Mouse (Mus musculus): ENCODE measurements around the gene Tdrd6.

Gene Tdrd6

DNA sequence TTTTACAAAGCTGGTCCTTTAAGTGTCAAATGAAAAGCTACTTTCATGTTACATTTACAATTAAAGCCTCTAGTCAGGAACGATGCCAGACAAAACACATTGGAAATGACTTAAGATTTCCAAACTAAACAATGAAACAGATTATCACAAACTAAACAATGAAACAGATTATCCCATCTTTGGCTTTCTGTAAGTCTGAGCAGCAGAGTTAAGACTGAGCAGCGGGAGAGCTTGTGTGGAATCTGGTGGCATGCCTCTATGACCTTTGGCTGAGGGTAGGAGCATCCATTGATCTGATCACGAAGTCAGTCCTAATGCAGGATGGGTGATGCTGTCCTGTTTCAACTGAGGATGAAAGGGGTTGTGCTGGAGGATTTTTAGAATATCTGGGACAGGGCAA, 17.9 kb downstream of the Tdrd6 start:
- DNase-seq (ENCODE audit: low read depth): no peak

DNA sequence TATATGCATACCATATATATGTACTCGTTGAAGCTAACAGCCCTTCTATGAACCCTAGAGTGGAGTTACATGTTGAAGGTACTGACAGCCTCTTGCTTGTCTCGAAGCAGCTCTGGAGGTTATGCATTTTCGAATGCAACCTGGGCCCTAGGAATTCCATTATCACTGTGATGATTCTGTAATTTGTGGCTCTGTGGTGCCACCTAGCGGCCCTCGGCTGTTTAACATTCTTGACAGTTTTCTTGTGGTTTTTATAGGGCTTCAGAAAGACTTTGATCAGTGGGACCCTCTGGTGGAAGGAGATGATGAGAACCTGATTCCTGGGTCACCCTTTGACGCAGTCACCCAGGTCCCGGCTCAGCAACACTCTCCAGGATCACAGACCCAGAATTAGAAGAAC, 18.5 kb downstream of the Tdrd6 start:
- DNase-seq (ENCODE audit: low read depth): peak; percentile 64

DNA sequence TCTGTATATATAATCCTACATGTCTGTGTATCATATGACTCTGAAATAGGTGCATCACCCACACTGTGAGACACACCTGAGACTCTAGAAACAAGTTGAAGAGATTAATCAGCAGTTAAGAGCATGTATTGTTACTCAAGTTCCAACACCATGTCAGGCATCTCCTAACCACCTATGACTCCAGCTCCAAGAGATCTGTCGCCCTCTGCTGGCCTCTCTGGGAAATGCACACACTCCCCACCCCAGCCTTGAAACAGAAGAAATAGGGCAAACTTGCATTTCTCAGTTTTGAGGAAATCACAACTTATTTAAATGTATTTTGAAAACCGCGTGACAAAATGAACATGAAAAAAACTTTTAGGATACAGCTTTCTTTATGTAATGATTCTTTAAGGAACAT, 23.4 kb downstream of the Tdrd6 start:
- DNase-seq (ENCODE audit: low read depth): peak; percentile 69

- DNase-seq (ENCODE audit: low read depth): no peak
Measured at GRCm38 (mm10) chr17:43598706-43599105, 31.4 kb downstream of the Tdrd6 start.

GRCm38 (mm10) chr17:43597742-43598141, 32.4 kb downstream of the Tdrd6 start:
- DNase-seq (ENCODE audit: low read depth): no peak

- no peak for DNase-seq (ENCODE audit: low read depth)
Measured at GRCm38 (mm10) chr17:43592296-43593291, 37.5 kb downstream of the Tdrd6 start.

- no peak for DNase-seq (ENCODE audit: low read depth)
Measured at GRCm38 (mm10) chr17:43590531-43590930, 39.6 kb downstream of the Tdrd6 start.

- DNase-seq (ENCODE audit: low read depth): no peak
Measured at GRCm38 (mm10) chr17:43589750-43590149, 40.3 kb downstream of the Tdrd6 start.

DNA sequence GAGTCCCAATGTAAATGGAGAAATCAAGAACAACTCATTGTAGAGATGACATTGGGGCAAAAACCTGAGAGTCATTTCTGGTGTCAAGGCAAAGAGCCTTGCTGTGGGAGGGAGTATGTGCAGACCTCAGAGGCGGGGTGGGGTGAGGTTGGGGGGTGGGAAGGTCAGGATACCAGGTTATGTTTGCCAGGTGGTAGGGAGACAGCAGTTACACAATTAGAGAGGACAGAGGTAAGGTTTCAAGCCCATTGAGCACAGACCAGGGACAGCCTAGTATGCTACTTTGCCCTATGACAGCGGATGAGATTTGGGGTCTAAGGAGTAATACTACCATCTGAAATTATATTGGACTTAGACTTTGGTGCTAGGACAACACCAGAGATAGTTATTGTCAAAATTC, 42.8 kb downstream of the Tdrd6 start:
- DNase-seq (ENCODE audit: low read depth): no peak

DNA sequence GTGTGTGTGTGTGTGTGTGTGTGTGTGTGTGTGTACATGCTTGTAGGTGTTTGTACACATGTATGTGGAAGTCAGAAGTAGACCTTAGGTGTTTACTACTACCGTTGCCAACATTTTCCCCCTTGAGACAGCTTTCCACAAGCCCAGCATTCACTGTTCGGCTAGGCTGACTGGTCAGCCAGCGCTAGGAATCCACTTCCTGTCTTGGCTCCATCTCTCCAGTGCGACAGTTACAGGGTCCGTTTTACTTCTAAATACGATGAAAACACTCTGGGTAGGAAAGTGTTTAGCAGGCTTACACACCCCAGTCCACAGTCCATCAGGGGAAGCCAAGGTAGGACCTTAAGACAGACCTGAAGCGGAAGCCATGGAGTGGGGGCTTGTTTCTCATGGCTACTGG, 45.3 kb downstream of the Tdrd6 start:
- DNase-seq (ENCODE audit: low read depth): no peak

- no peak for DNase-seq (ENCODE audit: low read depth)
Measured at GRCm38 (mm10) chr17:43581012-43581467, 49.1 kb downstream of the Tdrd6 start.

DNA sequence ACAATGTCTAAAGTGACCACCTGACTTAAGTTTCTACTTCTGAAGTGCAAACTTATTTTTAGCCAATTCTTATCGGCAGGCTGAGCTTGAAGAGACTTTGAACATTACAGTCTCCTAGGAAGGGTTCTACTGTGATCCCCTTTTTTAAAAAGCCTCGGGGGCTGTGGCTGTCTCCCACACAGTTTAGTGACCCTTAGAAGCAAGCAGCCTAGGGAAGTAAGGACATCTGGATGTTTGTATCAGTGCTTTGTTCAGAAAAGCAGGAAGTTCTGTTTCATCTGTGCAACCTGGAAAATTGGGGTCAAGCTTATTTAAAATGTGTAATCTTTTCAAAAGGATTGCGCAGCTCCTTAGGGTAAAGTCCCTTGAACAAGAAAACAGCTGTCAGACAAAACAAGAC, 49.6 kb downstream of the Tdrd6 start:
- no peak for DNase-seq (ENCODE audit: low read depth)

- DNase-seq (ENCODE audit: low read depth): no peak
Measured at GRCm38 (mm10) chr17:43573624-43574073, 56.5 kb downstream of the Tdrd6 start.

DNA sequence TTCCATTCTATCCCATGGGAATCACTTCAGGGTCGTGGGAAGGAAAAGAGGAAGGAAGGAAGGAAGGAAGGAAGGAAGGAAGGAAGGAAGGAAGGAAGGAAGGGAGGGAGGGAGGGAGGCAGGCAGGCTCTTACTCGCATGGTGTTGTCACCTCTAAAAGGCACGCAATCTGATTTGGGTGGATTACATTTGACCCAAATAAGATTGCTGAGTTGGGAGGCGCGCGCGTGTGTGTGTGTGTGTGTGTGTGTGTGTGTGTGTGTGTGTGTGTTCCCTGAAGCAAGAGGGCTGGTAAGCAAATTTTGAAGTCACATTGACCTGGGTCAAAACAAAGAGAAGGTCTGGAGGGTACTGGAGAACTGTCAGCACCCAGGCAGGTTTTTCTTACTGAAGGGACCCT, 60.8 kb downstream of the Tdrd6 start:
- DNase-seq (ENCODE audit: low read depth): no peak

DNA sequence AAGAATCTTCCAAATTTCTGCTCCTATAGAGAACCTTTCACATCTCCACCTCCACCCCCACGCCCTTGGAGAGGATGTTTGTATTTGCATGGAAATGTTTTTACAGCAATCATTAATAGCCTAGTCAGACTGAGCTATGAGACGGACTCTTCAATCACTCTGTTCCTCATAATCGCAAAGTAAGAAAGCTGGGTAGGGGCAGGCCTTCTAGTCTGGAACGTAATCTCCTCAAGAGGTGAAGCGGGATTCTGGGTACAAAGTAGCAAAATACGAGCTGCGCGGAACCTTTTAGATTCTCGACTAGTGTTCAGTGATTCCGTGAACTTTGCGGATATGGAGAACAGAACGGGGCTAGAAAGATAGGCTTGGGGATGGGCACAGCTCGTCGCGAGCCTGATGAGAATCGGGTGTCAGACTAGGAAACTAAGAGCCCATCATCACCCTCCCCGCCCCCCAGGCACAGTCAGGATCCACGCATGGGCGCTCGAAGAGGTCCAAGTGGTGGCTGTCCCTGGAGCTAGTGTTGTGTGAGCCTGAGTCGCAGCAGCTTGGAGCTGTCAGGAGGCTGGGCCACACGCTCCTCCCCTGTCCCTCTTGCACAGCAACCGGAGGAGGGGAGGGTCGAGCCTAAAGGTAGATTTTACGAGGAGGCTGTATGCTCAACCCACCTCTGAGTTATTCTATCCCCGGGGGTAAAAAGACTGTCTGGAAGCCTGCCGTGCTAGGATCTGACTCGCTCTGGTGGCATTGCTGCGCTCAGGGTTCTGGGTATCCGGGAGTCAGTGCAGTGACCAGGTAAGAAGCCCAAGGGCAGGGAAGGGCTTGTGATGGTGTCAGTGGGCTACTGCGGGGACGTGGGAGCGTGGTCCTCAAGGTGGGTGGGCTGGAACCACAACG, 61.9 kb downstream of the Tdrd6 start, which contains the start of gene Pla2g7:
Gene Pla2g7 (plus strand): TSS at position 107 of the 897 bp plus-strand sequence.
- DNase-seq (ENCODE audit: low read depth): no peak

DNA sequence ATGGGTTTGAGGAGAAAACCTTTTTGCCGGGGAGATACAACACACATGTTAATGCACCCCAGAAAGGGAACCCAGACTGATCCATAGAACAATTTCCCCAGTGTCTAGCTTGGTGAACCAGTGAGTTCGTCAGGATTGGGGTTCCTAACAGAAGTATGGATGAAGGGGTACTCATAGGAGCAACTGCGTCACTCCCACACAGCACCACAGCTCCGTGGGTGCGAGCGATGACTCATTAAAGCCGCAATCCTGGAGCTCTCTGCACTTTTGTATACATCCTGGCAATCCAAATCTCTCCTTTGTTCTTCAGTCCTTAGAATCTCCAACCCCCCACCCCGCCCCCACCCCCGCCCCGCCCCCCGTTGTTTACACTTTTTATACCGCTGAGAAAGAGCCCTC, 62.5 kb downstream of the Tdrd6 start:
- no peak for DNase-seq (ENCODE audit: low read depth)

Measured in induced T-regulatory cell, adult 2 months (primary cell).